Mouse (Mus musculus): Measurements from ENCODE around the gene D930020B18Rik.

DNA sequence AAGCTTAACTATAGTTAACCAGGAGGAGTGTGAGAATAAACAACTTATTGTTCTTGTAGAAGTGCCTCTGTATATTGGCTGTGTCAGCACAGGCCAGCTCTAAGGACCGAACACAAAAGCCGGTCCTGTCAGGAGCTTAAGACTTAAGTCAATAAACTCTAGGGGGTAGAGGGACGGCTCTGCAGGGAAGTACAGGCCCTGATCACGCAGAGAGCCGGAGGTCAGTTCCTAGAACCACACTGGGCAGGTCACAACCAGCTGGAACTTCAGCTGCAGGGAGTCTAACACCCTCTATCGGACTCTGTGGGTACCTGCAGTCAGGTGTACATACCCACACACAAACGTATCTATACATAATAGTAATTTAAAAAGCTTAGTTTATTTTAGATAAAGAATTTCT, 25.5 kb upstream of the D930020B18Rik start:
- TF ChIP-seq TAL1 (IDR thresholded peaks at IDR 0.05; ENCODE audit: low read length) (no peak), GATA1 (IDR thresholded peaks at IDR 0.05; ENCODE audit: low read length) (no peak)
